Mouse (Mus musculus): ENCODE data around the gene Ak4. TPM values are rescaled to one million over a fixed set of nuclear protein-coding genes. Genes with fewer than 3 reads are reported as not detected.

The Ak4 gene
- total RNA-seq, 1 experiment, result 48.1 TPM

GRCm38 (mm10) chr4:101424495-101424894, 5.4 kb downstream of the Ak4 start:
- H3K4me3 ChIP-seq (ENCODE audit: insufficient read depth in 1 of 2, low read depth in 1 of 2, low read length in 2 of 2, poor library complexity in 1 of 2, severe bottlenecking in 1 of 2), result no peak overlapping the region
- H3K9me3 ChIP-seq (ENCODE audit: control insufficient read depth, insufficient read depth, low read depth, low read length), result no peaks in the 10 kb centered on the region
- in situ Hi-C loops (cut with MboI; ENCODE audit: low sequenced_read_pairs in 2 of 2, unreplicated experiment in 2 of 2), result no loop called here
- H3K36me3 ChIP-seq (ENCODE audit: control insufficient read depth, insufficient read depth, low read length, poor library complexity, severe bottlenecking), result peaks cover 2% of the 10 kb centered on the region; the same call in 1 of the 2 replicates
- H3K27ac ChIP-seq (ENCODE audit: insufficient read depth, low read depth, low read length, poor library complexity, severe bottlenecking), result no peak overlapping the region
- TF ChIP-seq ZNF384 (IDR thresholded peaks at IDR 0.05; ENCODE audit: low read depth, low read length) (no peak), CHD2 (IDR thresholded peaks at IDR 0.05; ENCODE audit: low read depth, low read length) (no peak), HCFC1 (IDR thresholded peaks at IDR 0.05; ENCODE audit: borderline replicate concordance, insufficient read depth, low read length) (no peak), MAFK (IDR thresholded peaks at IDR 0.05; ENCODE audit: insufficient read depth, low read depth, low read length) (no peak), ZC3H11A (IDR thresholded peaks at IDR 0.05; ENCODE audit: borderline replicate concordance, low read depth, low read length) (no peak)
- 0 out of 4 replicates have a peak, but pooled peaks cover 0 to 2% of the 10 kb centered on the region in 2 experiments for H3K4me1 ChIP-seq (ENCODE audit: control insufficient read depth in 2 of 2, insufficient read depth in 2 of 2, low read length in 2 of 2, poor library complexity in 1 of 2)
- DNase-seq (ENCODE audit: low read depth, low spot score), result no peak
- no peak overlapping the region for H3K9ac ChIP-seq (ENCODE audit: insufficient read depth, low read depth, low read length, poor library complexity, severe bottlenecking)

GRCm38 (mm10) chr4:101425119-101425518, 6.0 kb downstream of the Ak4 start:
- 0 out of 4 replicates have a peak, but pooled peaks cover 0 to 2% of the 10 kb centered on the region in 2 experiments for H3K4me1 ChIP-seq (ENCODE audit: control insufficient read depth in 2 of 2, insufficient read depth in 2 of 2, low read length in 2 of 2, poor library complexity in 1 of 2)
- TF ChIP-seq ZNF384 (IDR thresholded peaks at IDR 0.05; ENCODE audit: low read depth, low read length) (no peak), ZC3H11A (IDR thresholded peaks at IDR 0.05; ENCODE audit: borderline replicate concordance, low read depth, low read length) (no peak), HCFC1 (IDR thresholded peaks at IDR 0.05; ENCODE audit: borderline replicate concordance, insufficient read depth, low read length) (no peak), CHD2 (IDR thresholded peaks at IDR 0.05; ENCODE audit: low read depth, low read length) (no peak), MAFK (IDR thresholded peaks at IDR 0.05; ENCODE audit: insufficient read depth, low read depth, low read length) (no peak)
- DNase-seq (ENCODE audit: low read depth, low spot score), result no peak
- H3K36me3 ChIP-seq (ENCODE audit: control insufficient read depth, insufficient read depth, low read length, poor library complexity, severe bottlenecking), result peaks cover 2% of the 10 kb centered on the region; the same call in 1 of the 2 replicates
- H3K9me3 ChIP-seq (ENCODE audit: control insufficient read depth, insufficient read depth, low read depth, low read length), result no peaks in the 10 kb centered on the region
- in situ Hi-C loops (cut with MboI; ENCODE audit: low sequenced_read_pairs in 2 of 2, unreplicated experiment in 2 of 2), result no loop called here
- no peak overlapping the region for H3K27ac ChIP-seq (ENCODE audit: insufficient read depth, low read depth, low read length, poor library complexity, severe bottlenecking)
- H3K4me3 ChIP-seq (ENCODE audit: insufficient read depth in 1 of 2, low read depth in 1 of 2, low read length in 2 of 2, poor library complexity in 1 of 2, severe bottlenecking in 1 of 2), result no peak overlapping the region
- H3K9ac ChIP-seq (ENCODE audit: insufficient read depth, low read depth, low read length, poor library complexity, severe bottlenecking), result no peak overlapping the region

GRCm38 (mm10) chr4:101425666-101426065, 6.6 kb downstream of the Ak4 start:
- no peak for TF ChIP-seq MAFK (IDR thresholded peaks at IDR 0.05; ENCODE audit: insufficient read depth, low read depth, low read length)
- TF ChIP-seq HCFC1 (IDR thresholded peaks at IDR 0.05; ENCODE audit: borderline replicate concordance, insufficient read depth, low read length), result no peak
- no peak for TF ChIP-seq ZNF384 (IDR thresholded peaks at IDR 0.05; ENCODE audit: low read depth, low read length)
- Histone ChIP-seq H3K27ac (ENCODE audit: insufficient read depth, low read depth, low read length, poor library complexity, severe bottlenecking) (no peak overlapping the region), H3K4me1 (ENCODE audit: control insufficient read depth in 2 of 2, insufficient read depth in 2 of 2, low read length in 2 of 2, poor library complexity in 1 of 2) (0 out of 4 replicates have a peak, but pooled peaks cover 0 to 2% of the 10 kb centered on the region in 2 experiments), H3K4me3 (ENCODE audit: insufficient read depth in 1 of 2, low read depth in 1 of 2, low read length in 2 of 2, poor library complexity in 1 of 2, severe bottlenecking in 1 of 2) (no peak overlapping the region), H3K36me3 (ENCODE audit: control insufficient read depth, insufficient read depth, low read length, poor library complexity, severe bottlenecking) (peaks cover 2% of the 10 kb centered on the region; the same call in 1 of the 2 replicates), H3K9ac (ENCODE audit: insufficient read depth, low read depth, low read length, poor library complexity, severe bottlenecking) (no peak overlapping the region), H3K9me3 (ENCODE audit: control insufficient read depth, insufficient read depth, low read depth, low read length) (no peaks in the 10 kb centered on the region)
- in situ Hi-C loops (cut with MboI; ENCODE audit: low sequenced_read_pairs in 2 of 2, unreplicated experiment in 2 of 2), result no loop called here
- DNase-seq (ENCODE audit: low read depth, low spot score), result no peak

DNA sequence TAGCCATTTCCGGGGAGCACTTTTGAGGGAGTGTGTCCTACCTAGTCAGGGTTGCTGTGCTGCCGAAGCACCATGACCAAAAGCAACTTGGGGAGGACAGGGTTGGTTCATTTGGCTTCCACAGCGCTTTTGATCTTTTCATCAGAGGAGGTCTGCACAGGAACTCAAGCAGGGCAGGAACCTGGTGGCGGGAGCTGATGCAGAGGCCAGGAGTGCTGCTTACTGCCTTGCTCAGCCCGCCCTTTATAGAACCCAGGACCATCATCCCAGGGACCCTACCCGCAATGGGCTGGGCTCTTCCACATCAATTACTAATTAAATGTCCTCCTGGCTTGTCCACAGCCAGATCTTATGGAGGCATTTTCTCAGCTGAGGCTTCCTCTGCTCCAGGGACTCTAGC, 7.5 kb downstream of the Ak4 start:
- no peak for DNase-seq (ENCODE audit: low read depth, low spot score)
- H3K9ac ChIP-seq (ENCODE audit: insufficient read depth, low read depth, low read length, poor library complexity, severe bottlenecking), result no peak overlapping the region
- no peaks in the 10 kb centered on the region for H3K9me3 ChIP-seq (ENCODE audit: control insufficient read depth, insufficient read depth, low read depth, low read length)
- in situ Hi-C loops (cut with MboI; ENCODE audit: low sequenced_read_pairs in 2 of 2, unreplicated experiment in 2 of 2), result no loop called here
- H3K4me1 ChIP-seq (ENCODE audit: control insufficient read depth in 2 of 2, insufficient read depth in 2 of 2, low read length in 2 of 2, poor library complexity in 1 of 2), result 0 out of 4 replicates have a peak, but pooled peaks cover 0 to 2% of the 10 kb centered on the region in 2 experiments
- H3K36me3 ChIP-seq (ENCODE audit: control insufficient read depth, insufficient read depth, low read length, poor library complexity, severe bottlenecking), result peaks cover 2% of the 10 kb centered on the region; the same call in 1 of the 2 replicates
- H3K4me3 ChIP-seq (ENCODE audit: insufficient read depth in 1 of 2, low read depth in 1 of 2, low read length in 2 of 2, poor library complexity in 1 of 2, severe bottlenecking in 1 of 2), result no peak overlapping the region
- no peak overlapping the region for H3K27ac ChIP-seq (ENCODE audit: insufficient read depth, low read depth, low read length, poor library complexity, severe bottlenecking)
- TF ChIP-seq ZNF384 (IDR thresholded peaks at IDR 0.05; ENCODE audit: low read depth, low read length) (no peak), CHD2 (IDR thresholded peaks at IDR 0.05; ENCODE audit: low read depth, low read length) (no peak), HCFC1 (IDR thresholded peaks at IDR 0.05; ENCODE audit: borderline replicate concordance, insufficient read depth, low read length) (no peak), ZC3H11A (IDR thresholded peaks at IDR 0.05; ENCODE audit: borderline replicate concordance, low read depth, low read length) (no peak), MAFK (IDR thresholded peaks at IDR 0.05; ENCODE audit: insufficient read depth, low read depth, low read length) (no peak)

Measured in ES-E14 (cell line).